Mouse (Mus musculus) cortical plate, adult 2 months (tissue): ENCODE measurements around the gene Spata48.

ENCODE experiments used
- CTCF ChIP-seq: fragments of 200-500 bp; IDR thresholded peaks from 2 replicates; pipeline ENCODE4 v1.5.1; 2011; ENCODE audit warnings: mild to moderate bottlenecking, control low read depth, low read length; ENCODE audit not compliant: insufficient read depth; ENCODE audit errors: extremely low read depth
- POLR2A ChIP-seq: fragments of 200-500 bp; IDR thresholded peaks from 2 replicates; pipeline ENCODE4 v1.6.1; 2011; ENCODE audit warnings: mild to moderate bottlenecking, low read length, control low read depth; ENCODE audit not compliant: insufficient read depth; ENCODE audit errors: extremely low read depth

DNA sequence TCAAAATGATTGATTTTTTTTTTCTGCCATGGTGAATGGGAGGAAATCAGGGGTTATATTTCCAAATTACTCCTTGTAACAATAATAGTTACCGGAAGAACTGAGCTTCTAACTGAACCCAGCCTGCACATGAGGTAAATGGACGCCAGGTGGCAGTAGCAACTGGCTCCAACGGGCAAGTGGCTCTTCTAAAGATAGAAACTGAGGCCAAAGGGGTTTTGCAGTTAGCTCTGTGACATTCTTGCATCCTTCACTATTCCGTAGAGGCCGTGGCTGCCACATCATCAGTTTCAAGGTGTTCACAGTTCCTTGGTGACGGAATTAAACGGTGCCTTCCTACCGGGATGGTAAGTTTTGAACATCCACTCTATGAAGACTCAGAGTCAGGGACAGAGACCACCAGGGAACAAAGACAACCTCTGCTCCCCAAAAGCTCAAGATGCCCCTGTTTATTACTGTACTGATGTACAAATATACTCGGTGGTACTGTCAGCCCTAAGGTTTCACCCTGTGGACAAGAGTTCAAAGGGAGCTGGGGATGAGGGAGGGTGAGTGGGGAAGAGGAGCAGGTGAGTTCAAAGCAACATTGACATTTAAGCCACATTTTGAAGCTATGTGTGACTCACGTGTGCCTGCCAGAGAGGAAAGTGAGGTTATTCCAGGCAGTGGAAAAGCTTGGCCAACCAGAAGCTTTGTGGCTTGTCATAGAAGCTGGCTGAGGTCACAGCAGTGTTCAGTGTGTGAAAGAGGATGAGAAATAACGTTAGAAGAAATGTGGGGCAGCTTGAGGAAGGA is 95.5 kb downstream of the Spata48 start:
- TF ChIP-seq POLR2A (no peak), CTCF (peak; percentile 63)
